Mouse (Mus musculus): ENCODE measurements around the gene Zcchc2. TPM values are rescaled to one million over a fixed set of nuclear protein-coding genes. Genes with fewer than 3 reads are reported as not detected.

Zcchc2 gene
- polyA plus RNA-seq, 1 experiment = 4.7 TPM

GRCm38 (mm10) chr1:105974023-105974422, 16.2 kb upstream of the Zcchc2 start:
- H3K4me3 ChIP-seq = no peak overlapping the region
- no peak overlapping the region for H3K4me2 ChIP-seq (ENCODE audit: low read depth)
- TF ChIP-seq E2F4 (IDR thresholded peaks at IDR 0.05; ENCODE audit: insufficient read depth) (no peak), REST (IDR thresholded peaks at IDR 0.05; ENCODE audit: insufficient read depth, insufficient read length) (no peak), SRF (IDR thresholded peaks at IDR 0.05; ENCODE audit: control insufficient read depth, insufficient read length, low read depth) (no peak), MYOD1 (IDR thresholded peaks at IDR 0.05; ENCODE audit: control insufficient read depth in 1 of 3, insufficient read length in 2 of 3, low read depth in 2 of 3) (no peak), TCF3 (IDR thresholded peaks at IDR 0.05; ENCODE audit: insufficient read length, low read depth) (no peak), TCF12 (IDR thresholded peaks at IDR 0.05; ENCODE audit: insufficient read depth, poor library complexity, severe bottlenecking) (no peak), USF1 (IDR thresholded peaks at IDR 0.05; ENCODE audit: low read depth) (no peak), CEBPB (IDR thresholded peaks at IDR 0.05; ENCODE audit: insufficient read depth, poor library complexity, severe bottlenecking) (no peak), POLR2A (IDR thresholded peaks at IDR 0.05; ENCODE audit: insufficient read length, low read depth) (no peak), MYOG (IDR thresholded peaks at IDR 0.05; ENCODE audit: control insufficient read depth in 1 of 3, insufficient read depth in 1 of 3, insufficient read length in 2 of 3, low read depth in 2 of 3) (no peak), MAX (IDR thresholded peaks at IDR 0.05; ENCODE audit: low read depth) (no peak), POLR2AphosphoS2 (IDR thresholded peaks at IDR 0.05; ENCODE audit: insufficient read length, low read depth) (no peak)

DNA sequence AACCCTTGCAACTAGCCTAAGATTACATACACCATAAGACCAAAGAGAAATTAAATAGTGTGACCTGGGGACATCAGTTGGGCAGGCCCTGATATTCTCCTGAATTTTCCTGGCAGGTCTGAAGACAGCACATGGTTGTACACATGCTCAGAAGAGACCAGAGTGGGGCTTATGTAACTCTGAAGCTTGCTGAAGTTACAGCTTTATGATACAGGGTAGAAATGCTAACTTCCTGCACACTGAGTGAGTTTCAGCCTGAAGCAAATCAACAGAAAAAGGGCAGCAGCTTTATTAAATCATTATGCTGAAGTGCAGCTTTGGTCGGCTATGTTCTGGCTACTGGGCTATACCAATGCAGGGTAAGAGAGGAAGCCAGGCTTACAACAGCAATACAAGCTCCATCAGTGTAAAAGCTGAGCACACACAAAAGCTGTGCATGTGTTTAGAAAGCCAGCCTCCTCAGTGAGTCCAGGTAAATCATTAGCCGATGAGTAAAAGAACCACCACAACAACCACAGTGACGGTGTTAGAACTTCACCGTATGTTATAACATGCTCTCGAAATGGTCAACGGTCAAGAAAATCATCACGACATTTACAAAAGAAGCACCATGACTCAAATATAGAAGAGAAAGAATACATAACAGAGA, 12.6 kb upstream of the Zcchc2 start:
- no peaks in the 10 kb centered on the region for H3K36me3 ChIP-seq (ENCODE audit: control insufficient read depth, insufficient read depth)
- H3K4me2 ChIP-seq (ENCODE audit: low read depth) = no peak overlapping the region
- no peak overlapping the region for H3K4me3 ChIP-seq
- no peaks in the 10 kb centered on the region for H3K79me2 ChIP-seq (ENCODE audit: control insufficient read depth, insufficient read depth)
- H3K27me3 ChIP-seq (ENCODE audit: control insufficient read depth, insufficient read depth, insufficient read length) = no peaks in the 10 kb centered on the region
- no peak overlapping the region for H3ac ChIP-seq (ENCODE audit: control insufficient read depth, insufficient read length)
- no peak for TF ChIP-seq MAX (IDR thresholded peaks at IDR 0.05; ENCODE audit: low read depth)
- TF ChIP-seq E2F4 (IDR thresholded peaks at IDR 0.05; ENCODE audit: insufficient read depth) = no peak
- no peak for TF ChIP-seq REST (IDR thresholded peaks at IDR 0.05; ENCODE audit: insufficient read depth, insufficient read length)
- TF ChIP-seq CEBPB (IDR thresholded peaks at IDR 0.05; ENCODE audit: insufficient read depth, poor library complexity, severe bottlenecking) = no peak
- no peak for TF ChIP-seq TCF3 (IDR thresholded peaks at IDR 0.05; ENCODE audit: insufficient read length, low read depth)
- no peak for TF ChIP-seq MYOD1 (IDR thresholded peaks at IDR 0.05; ENCODE audit: control insufficient read depth in 1 of 3, insufficient read length in 2 of 3, low read depth in 2 of 3)
- no peak for TF ChIP-seq MYOG (IDR thresholded peaks at IDR 0.05; ENCODE audit: control insufficient read depth in 1 of 3, insufficient read depth in 1 of 3, insufficient read length in 2 of 3, low read depth in 2 of 3)
- no peak for TF ChIP-seq USF1 (IDR thresholded peaks at IDR 0.05; ENCODE audit: low read depth)
- TF ChIP-seq SRF (IDR thresholded peaks at IDR 0.05; ENCODE audit: control insufficient read depth, insufficient read length, low read depth) = no peak
- TF ChIP-seq POLR2A (IDR thresholded peaks at IDR 0.05; ENCODE audit: insufficient read length, low read depth) = no peak
- TF ChIP-seq TCF12 (IDR thresholded peaks at IDR 0.05; ENCODE audit: insufficient read depth, poor library complexity, severe bottlenecking) = no peak
- TF ChIP-seq POLR2AphosphoS2 (IDR thresholded peaks at IDR 0.05; ENCODE audit: insufficient read length, low read depth) = no peak

More at GRCm38 (mm10) chr1:105974023-105974422, 16.2 kb upstream of the Zcchc2 start:
- Histone ChIP-seq H3K27me3 (ENCODE audit: control insufficient read depth, insufficient read depth, insufficient read length) (no peaks in the 10 kb centered on the region), H3K36me3 (ENCODE audit: control insufficient read depth, insufficient read depth) (no peaks in the 10 kb centered on the region), H3ac (ENCODE audit: control insufficient read depth, insufficient read length) (no peak overlapping the region), H3K79me2 (ENCODE audit: control insufficient read depth, insufficient read depth) (no peaks in the 10 kb centered on the region)

GRCm38 (mm10) chr1:105980849-105981610, 9.2 kb upstream of the Zcchc2 start:
- Histone ChIP-seq H3ac (ENCODE audit: control insufficient read depth, insufficient read length) (no peak overlapping the region), H3K4me2 (ENCODE audit: low read depth) (no peak overlapping the region), H3K4me3 (no peak overlapping the region), H3K79me2 (ENCODE audit: control insufficient read depth, insufficient read depth) (no peaks in the 10 kb centered on the region), H3K27me3 (ENCODE audit: control insufficient read depth, insufficient read depth, insufficient read length) (no peaks in the 10 kb centered on the region), H3K36me3 (ENCODE audit: control insufficient read depth, insufficient read depth) (no peaks in the 10 kb centered on the region)
- no peak for TF ChIP-seq POLR2A (IDR thresholded peaks at IDR 0.05; ENCODE audit: insufficient read length, low read depth)
- no peak for TF ChIP-seq TCF3 (IDR thresholded peaks at IDR 0.05; ENCODE audit: insufficient read length, low read depth)
- TF ChIP-seq MYOG (IDR thresholded peaks at IDR 0.05; ENCODE audit: control insufficient read depth in 1 of 3, insufficient read depth in 1 of 3, insufficient read length in 2 of 3, low read depth in 2 of 3) = no peak
- no peak for TF ChIP-seq E2F4 (IDR thresholded peaks at IDR 0.05; ENCODE audit: insufficient read depth)
- TF ChIP-seq MAX (IDR thresholded peaks at IDR 0.05; ENCODE audit: low read depth) = no peak
- no peak for TF ChIP-seq CEBPB (IDR thresholded peaks at IDR 0.05; ENCODE audit: insufficient read depth, poor library complexity, severe bottlenecking)
- no peak for TF ChIP-seq USF1 (IDR thresholded peaks at IDR 0.05; ENCODE audit: low read depth)
- no peak for TF ChIP-seq POLR2AphosphoS2 (IDR thresholded peaks at IDR 0.05; ENCODE audit: insufficient read length, low read depth)
- TF ChIP-seq TCF12 (IDR thresholded peaks at IDR 0.05; ENCODE audit: insufficient read depth, poor library complexity, severe bottlenecking) = no peak
- TF ChIP-seq REST (IDR thresholded peaks at IDR 0.05; ENCODE audit: insufficient read depth, insufficient read length) = no peak
- no peak for TF ChIP-seq MYOD1 (IDR thresholded peaks at IDR 0.05; ENCODE audit: control insufficient read depth in 1 of 3, insufficient read length in 2 of 3, low read depth in 2 of 3)
- TF ChIP-seq SRF (IDR thresholded peaks at IDR 0.05; ENCODE audit: control insufficient read depth, insufficient read length, low read depth) = no peak

GRCm38 (mm10) chr1:105982496-105983364, 7.5 kb upstream of the Zcchc2 start:
- no peaks in the 10 kb centered on the region for H3K36me3 ChIP-seq (ENCODE audit: control insufficient read depth, insufficient read depth)
- no peaks in the 10 kb centered on the region for H3K27me3 ChIP-seq (ENCODE audit: control insufficient read depth, insufficient read depth, insufficient read length)
- no peak overlapping the region for H3K4me3 ChIP-seq
- H3ac ChIP-seq (ENCODE audit: control insufficient read depth, insufficient read length) = no peak overlapping the region
- TF ChIP-seq MAX (IDR thresholded peaks at IDR 0.05; ENCODE audit: low read depth) = no peak
- TF ChIP-seq CEBPB (IDR thresholded peaks at IDR 0.05; ENCODE audit: insufficient read depth, poor library complexity, severe bottlenecking) = no peak
- no peak for TF ChIP-seq SRF (IDR thresholded peaks at IDR 0.05; ENCODE audit: control insufficient read depth, insufficient read length, low read depth)
- TF ChIP-seq USF1 (IDR thresholded peaks at IDR 0.05; ENCODE audit: low read depth) = no peak
- no peak for TF ChIP-seq REST (IDR thresholded peaks at IDR 0.05; ENCODE audit: insufficient read depth, insufficient read length)
- no peak for TF ChIP-seq E2F4 (IDR thresholded peaks at IDR 0.05; ENCODE audit: insufficient read depth)
- TF ChIP-seq MYOD1 (IDR thresholded peaks at IDR 0.05; ENCODE audit: control insufficient read depth in 1 of 3, insufficient read length in 2 of 3, low read depth in 2 of 3) = no peak
- no peak for TF ChIP-seq TCF3 (IDR thresholded peaks at IDR 0.05; ENCODE audit: insufficient read length, low read depth)
- TF ChIP-seq TCF12 (IDR thresholded peaks at IDR 0.05; ENCODE audit: insufficient read depth, poor library complexity, severe bottlenecking) = no peak
- no peak for TF ChIP-seq POLR2AphosphoS2 (IDR thresholded peaks at IDR 0.05; ENCODE audit: insufficient read length, low read depth)
- TF ChIP-seq MYOG (IDR thresholded peaks at IDR 0.05; ENCODE audit: control insufficient read depth in 1 of 3, insufficient read depth in 1 of 3, insufficient read length in 2 of 3, low read depth in 2 of 3) = no peak
- TF ChIP-seq POLR2A (IDR thresholded peaks at IDR 0.05; ENCODE audit: insufficient read length, low read depth) = no peak
- peak overlapping the region; percentile 44 for H3K4me2 ChIP-seq (ENCODE audit: low read depth)
- H3K79me2 ChIP-seq (ENCODE audit: control insufficient read depth, insufficient read depth) = peaks cover 5% of the 10 kb centered on the region

All from myocyte (in vitro differentiated cells).